In genomic region chr6:115808488-115809231, GRCm38 (mm10) we compare ENCODE assay signal across 8 mouse cellular contexts. TPM values are rescaled to one million over a fixed set of nuclear protein-coding genes. Genes with fewer than 3 reads are reported as not detected.
A peak's percentile ranks its signal among the peaks of the same experiment; 100 is the strongest.
DNase-seq lines count a peak whose midpoint lies in the region; ATAC-seq lines count a peak whose summit lies in the region.

Rpl32 (minus strand) TSS chr6:115808747.

- peak; percentile 88 to 98 for DNase-seq in adrenal gland, adult (ENCODE audit: inconsistent age in 2 of 2, low spot score in 1 of 2)
- peak; percentile 95 for DNase-seq in embryo, embryonic 10.5 days (ENCODE audit: low spot score)
- peak; percentile 85 for DNase-seq in gastrocnemius, postnatal 14 days
- DNase-seq in left cerebral cortex, postnatal 10 days (ENCODE audit: extremely low spot score in 1 of 2, low spot score in 2 of 2), result peak; percentile 86 to 91
- peak; percentile 88 for DNase-seq in right cerebral cortex, postnatal 25 days
- peak; percentile 80 to 84 for DNase-seq in urinary bladder, postnatal 4 days (ENCODE audit: low spot score in 2 of 2)

- ATAC-seq in inflammation-experienced regulatory T-cells, adult 6 months, result peak; percentile 92
- ATAC-seq in megakaryocyte-erythroid progenitor cell, adult 5-6 weeks (replicated peaks; ENCODE audit: low FRiP score, low TSS enrichment, poor library complexity, severe bottlenecking), result peak; percentile 77

- intact Hi-C loops in gastrocnemius, postnatal 14 days (cut with DNase I; ENCODE audit: low total_unique reads), result no loop called here
- intact Hi-C loops in left cerebral cortex, postnatal 10 days (cut with DNase I), result no loop called here

RNA-seq across cellular contexts. Expression of gene Rpl32, which starts in this region (rescaled TPM):
- 100 to 1,000 TPM; 847 to 987 TPM for total RNA-seq in gastrocnemius, postnatal 14 days (2021)
- polyA plus RNA-seq in inflammation-experienced regulatory T-cells, adult 6 months (2017; shearing (Covaris generic)), result 1,000 to 10,000 TPM; 4,797 to 7,885 (median 7,790) TPM
- total RNA-seq in left cerebral cortex, postnatal 10 days (2021), result 100 to 1,000 TPM; 581 to 642 TPM
- total RNA-seq in megakaryocyte-erythroid progenitor cell, adult 5-6 weeks (2014; fragmentation: Nextera tagmentation), result 5,043 and 6,230 TPM in 2 replicates
- total RNA-seq in megakaryocyte-erythroid progenitor cell, adult 5-6 weeks (2017), result 5,746 and 6,785 TPM in 2 replicates

Comparison
In these comparisons a context has a peak if more than half of its experiments do, and no peak if none do; other contexts are left out.
1. Peak in every context shown above with its lines: DNase-seq and ATAC-seq.
2. RNA of gene Rpl32 (total RNA-seq): 5,043 to 6,785 TPM in megakaryocyte-erythroid progenitor cell, adult 5-6 weeks; 847 to 987 TPM in gastrocnemius, postnatal 14 days and 581 to 642 TPM in left cerebral cortex, postnatal 10 days; every median in the first group is over 4 times any median in the second.